Mouse (Mus musculus): ENCODE results near the gene Rab42.

Gene Rab42

GRCm38 (mm10) chr4:132302939-132303479 lies at the start of gene Rab42:
Gene Rab42, minus strand, starts transcription at chr4:132303385.
- no peak for TF ChIP-seq NANOG (IDR thresholded peaks at IDR 0.05; ENCODE audit: borderline replicate concordance, low read length)
- no peak for TF ChIP-seq CTCF (conservative IDR thresholded peaks at IDR 0.05; ENCODE audit: low read length)
- no peak for TF ChIP-seq POU5F1 (IDR thresholded peaks at IDR 0.05; ENCODE audit: borderline replicate concordance, low read length)
- H3K9me3 ChIP-seq (ENCODE audit: low read length) = no peaks in the 10 kb centered on the region
- H3K4me1 ChIP-seq (replicated peaks; ENCODE audit: low read depth, low read length) = peaks cover 60% of the 10 kb centered on the region
- no peaks in the 10 kb centered on the region for H3K27me3 ChIP-seq (ENCODE audit: insufficient read depth, low read length)
- peak within 1 kb of the TSS; percentile 80 for H3K4me3 ChIP-seq (replicated peaks; ENCODE audit: low read length)
- no peaks in the 10 kb centered on the region for H3K36me3 ChIP-seq (ENCODE audit: insufficient read depth, low read length)

- Histone ChIP-seq H3K36me3 (ENCODE audit: insufficient read depth, low read length) (peaks cover 43% of the 10 kb centered on the region), H3K27me3 (ENCODE audit: insufficient read depth, low read length) (no peaks in the 10 kb centered on the region), H3K9me3 (ENCODE audit: low read length) (no peaks in the 10 kb centered on the region), H3K4me1 (replicated peaks; ENCODE audit: low read depth, low read length) (peaks cover 55% of the 10 kb centered on the region), H3K4me3 (replicated peaks; ENCODE audit: low read length) (peak overlapping the region; percentile 99)
- no peak for TF ChIP-seq NANOG (IDR thresholded peaks at IDR 0.05; ENCODE audit: borderline replicate concordance, low read length)
- TF ChIP-seq POU5F1 (IDR thresholded peaks at IDR 0.05; ENCODE audit: borderline replicate concordance, low read length) = no peak
- no peak for TF ChIP-seq CTCF (conservative IDR thresholded peaks at IDR 0.05; ENCODE audit: low read length)
These were observed 49.6 kb upstream of the Rab42 start for GRCm38 (mm10) chr4:132352739-132353138.

- H3K4me1 ChIP-seq (replicated peaks; ENCODE audit: low read depth, low read length) = peaks cover 50% of the 10 kb centered on the region
- no peaks in the 10 kb centered on the region for H3K9me3 ChIP-seq (ENCODE audit: low read length)
- H3K4me3 ChIP-seq (replicated peaks; ENCODE audit: low read length) = peak overlapping the region; percentile 99
- H3K36me3 ChIP-seq (ENCODE audit: insufficient read depth, low read length) = peaks cover 41% of the 10 kb centered on the region
- TF ChIP-seq POU5F1 (IDR thresholded peaks at IDR 0.05; ENCODE audit: borderline replicate concordance, low read length) = no peak
- no peak for TF ChIP-seq CTCF (conservative IDR thresholded peaks at IDR 0.05; ENCODE audit: low read length)
- no peaks in the 10 kb centered on the region for H3K27me3 ChIP-seq (ENCODE audit: insufficient read depth, low read length)
These were observed 48.2 kb upstream of the Rab42 start for GRCm38 (mm10) chr4:132351401-132351800.

GRCm38 (mm10) chr4:132350854-132351253 lies 47.7 kb upstream of the Rab42 start:
- TF ChIP-seq POU5F1 (IDR thresholded peaks at IDR 0.05; ENCODE audit: borderline replicate concordance, low read length) = no peak
- TF ChIP-seq NANOG (IDR thresholded peaks at IDR 0.05; ENCODE audit: borderline replicate concordance, low read length) = no peak; the same call in 1 of the 2 replicates
- TF ChIP-seq CTCF (conservative IDR thresholded peaks at IDR 0.05; ENCODE audit: low read length) = no peak
- peaks cover 43% of the 10 kb centered on the region for H3K36me3 ChIP-seq (ENCODE audit: insufficient read depth, low read length)
- H3K27me3 ChIP-seq (ENCODE audit: insufficient read depth, low read length) = no peaks in the 10 kb centered on the region

GRCm38 (mm10) chr4:132350123-132350740 lies 47.0 kb upstream of the Rab42 start:
- TF ChIP-seq POU5F1 (IDR thresholded peaks at IDR 0.05; ENCODE audit: borderline replicate concordance, low read length) (no peak), CTCF (conservative IDR thresholded peaks at IDR 0.05; ENCODE audit: low read length) (no peak; the same call in 1 of the 2 replicates), NANOG (IDR thresholded peaks at IDR 0.05; ENCODE audit: borderline replicate concordance, low read length) (no peak)
- Histone ChIP-seq H3K4me1 (replicated peaks; ENCODE audit: low read depth, low read length) (peaks cover 46% of the 10 kb centered on the region), H3K27me3 (ENCODE audit: insufficient read depth, low read length) (no peaks in the 10 kb centered on the region), H3K4me3 (replicated peaks; ENCODE audit: low read length) (no peak overlapping the region), H3K9me3 (ENCODE audit: low read length) (no peaks in the 10 kb centered on the region), H3K36me3 (ENCODE audit: insufficient read depth, low read length) (peaks cover 43% of the 10 kb centered on the region)

More at GRCm38 (mm10) chr4:132350854-132351253, 47.7 kb upstream of the Rab42 start:
- peaks cover 50% of the 10 kb centered on the region for H3K4me1 ChIP-seq (replicated peaks; ENCODE audit: low read depth, low read length)
- H3K9me3 ChIP-seq (ENCODE audit: low read length) = no peaks in the 10 kb centered on the region
- no peak overlapping the region for H3K4me3 ChIP-seq (replicated peaks; ENCODE audit: low read length)

GRCm38 (mm10) chr4:132349495-132350122 lies 46.4 kb upstream of the Rab42 start:
- H3K36me3 ChIP-seq (ENCODE audit: insufficient read depth, low read length) = peaks cover 43% of the 10 kb centered on the region
- peak; percentile 15; the same call in 1 of the 2 replicates for TF ChIP-seq CTCF (conservative IDR thresholded peaks at IDR 0.05; ENCODE audit: low read length)
- no peak for TF ChIP-seq NANOG (IDR thresholded peaks at IDR 0.05; ENCODE audit: borderline replicate concordance, low read length)
- no peak for TF ChIP-seq POU5F1 (IDR thresholded peaks at IDR 0.05; ENCODE audit: borderline replicate concordance, low read length)
- no peaks in the 10 kb centered on the region for H3K27me3 ChIP-seq (ENCODE audit: insufficient read depth, low read length)
- H3K4me1 ChIP-seq (replicated peaks; ENCODE audit: low read depth, low read length) = peaks cover 46% of the 10 kb centered on the region
- H3K9me3 ChIP-seq (ENCODE audit: low read length) = no peaks in the 10 kb centered on the region
- no peak overlapping the region for H3K4me3 ChIP-seq (replicated peaks; ENCODE audit: low read length)

GRCm38 (mm10) chr4:132346661-132347060 lies 43.5 kb upstream of the Rab42 start:
- no peaks in the 10 kb centered on the region for H3K27me3 ChIP-seq (ENCODE audit: insufficient read depth, low read length)
- H3K4me3 ChIP-seq (replicated peaks; ENCODE audit: low read length) = no peak overlapping the region
- no peaks in the 10 kb centered on the region for H3K9me3 ChIP-seq (ENCODE audit: low read length)
- H3K4me1 ChIP-seq (replicated peaks; ENCODE audit: low read depth, low read length) = peaks cover 67% of the 10 kb centered on the region
- H3K36me3 ChIP-seq (ENCODE audit: insufficient read depth, low read length) = peaks cover 50% of the 10 kb centered on the region
- peak; percentile 11; the same call in 1 of the 2 replicates for TF ChIP-seq CTCF (conservative IDR thresholded peaks at IDR 0.05; ENCODE audit: low read length)
- TF ChIP-seq NANOG (IDR thresholded peaks at IDR 0.05; ENCODE audit: borderline replicate concordance, low read length) = no peak
- TF ChIP-seq POU5F1 (IDR thresholded peaks at IDR 0.05; ENCODE audit: borderline replicate concordance, low read length) = no peak

GRCm38 (mm10) chr4:132346261-132346660 lies 43.1 kb upstream of the Rab42 start:
- no peak for TF ChIP-seq NANOG (IDR thresholded peaks at IDR 0.05; ENCODE audit: borderline replicate concordance, low read length)
- no peak for TF ChIP-seq POU5F1 (IDR thresholded peaks at IDR 0.05; ENCODE audit: borderline replicate concordance, low read length)
- no peak for TF ChIP-seq CTCF (conservative IDR thresholded peaks at IDR 0.05; ENCODE audit: low read length)
- H3K36me3 ChIP-seq (ENCODE audit: insufficient read depth, low read length) = peaks cover 50% of the 10 kb centered on the region
- H3K4me1 ChIP-seq (replicated peaks; ENCODE audit: low read depth, low read length) = peaks cover 71% of the 10 kb centered on the region
- H3K27me3 ChIP-seq (ENCODE audit: insufficient read depth, low read length) = no peaks in the 10 kb centered on the region
- no peak overlapping the region for H3K4me3 ChIP-seq (replicated peaks; ENCODE audit: low read length)
- no peaks in the 10 kb centered on the region for H3K9me3 ChIP-seq (ENCODE audit: low read length)
